Mouse (Mus musculus) C2C12 (cell line): ENCODE results near the gene Gm10135.

Experiments
- CEBPB ChIP-seq: IDR thresholded peaks from one replicate; pipeline ENCODE4 v1.6.1; 2011; ENCODE audit warnings: low read depth, mild to moderate bottlenecking, control low read depth, moderate library complexity
- CTCF ChIP-seq: IDR thresholded peaks from one replicate; pipeline ENCODE4 v1.5.1; 2011; ENCODE audit not compliant: control insufficient read depth, insufficient read depth, insufficient read length
- FOSL1 ChIP-seq: IDR thresholded peaks from one replicate; pipeline ENCODE4 v1.8.0; 2011; ENCODE audit warnings: mild to moderate bottlenecking, low read length; ENCODE audit not compliant: poor library complexity, insufficient read depth, severe bottlenecking
- MAX ChIP-seq: IDR thresholded peaks from one replicate; pipeline ENCODE4 v1.6.1; 2011; ENCODE audit warnings: mild to moderate bottlenecking, control low read depth
- MYOD1 ChIP-seq: IDR thresholded peaks from one replicate; pipeline ENCODE4 v1.6.1; 2011; ENCODE audit warnings: low read depth; ENCODE audit not compliant: control insufficient read depth, insufficient read length
- MYOG ChIP-seq: IDR thresholded peaks from one replicate; pipeline ENCODE4 v1.6.1; 2011; ENCODE audit not compliant: control insufficient read depth, insufficient read length; ENCODE audit errors: extremely low read depth
- USF1 ChIP-seq: IDR thresholded peaks from one replicate; pipeline ENCODE4 v1.6.1; 2011; ENCODE audit warnings: low read depth, mild to moderate bottlenecking, control low read depth, moderate library complexity

DNA sequence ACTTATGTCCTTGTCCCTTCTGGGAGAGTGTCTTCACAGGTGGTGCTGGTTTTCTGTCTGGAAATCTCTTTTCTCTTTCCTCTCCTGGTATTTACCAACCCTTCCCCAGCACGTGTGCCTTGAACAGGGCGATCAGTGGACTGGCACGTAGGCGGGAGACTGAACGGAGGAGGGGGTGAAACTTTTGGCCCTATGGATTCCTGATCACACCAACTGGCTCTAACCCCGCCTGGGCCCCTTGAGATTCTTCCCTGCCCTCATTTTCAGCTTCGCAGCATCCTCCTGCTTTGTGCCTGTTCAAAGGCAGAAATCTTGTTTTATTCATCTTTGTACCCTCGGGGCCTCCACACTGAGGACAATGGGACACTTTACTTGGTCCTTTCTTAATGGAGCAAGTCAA lies 19.9 kb upstream of the Gm10135 start:
- TF ChIP-seq CTCF = no peak
- TF ChIP-seq FOSL1 = no peak
- TF ChIP-seq USF1 = no peak
- TF ChIP-seq MYOD1 = no peak
- TF ChIP-seq MAX = no peak
- no peak for TF ChIP-seq CEBPB
- no peak for TF ChIP-seq MYOG
